Mouse (Mus musculus) embryo, embryonic 11 days (tissue): ENCODE results near the gene Dhx37.
"Not testable (repeated sequence)": the region's sequence is repeated elsewhere in the genome, so short reads cannot be mapped to it uniquely, and the experiment has no call there.

ENCODE experiments used
- DNase-seq: peaks from one replicate; pipeline ENCODE4 v3.0.0-alpha.2; 2015

Dhx37 gene

GRCm38 (mm10) chr5:125446344-125446743 lies 12.4 kb upstream of the Dhx37 start:
- DNase-seq, result no peak

- DNase-seq, result no peak
Measured at GRCm38 (mm10) chr5:125444554-125444953, 10.6 kb upstream of the Dhx37 start.

DNA sequence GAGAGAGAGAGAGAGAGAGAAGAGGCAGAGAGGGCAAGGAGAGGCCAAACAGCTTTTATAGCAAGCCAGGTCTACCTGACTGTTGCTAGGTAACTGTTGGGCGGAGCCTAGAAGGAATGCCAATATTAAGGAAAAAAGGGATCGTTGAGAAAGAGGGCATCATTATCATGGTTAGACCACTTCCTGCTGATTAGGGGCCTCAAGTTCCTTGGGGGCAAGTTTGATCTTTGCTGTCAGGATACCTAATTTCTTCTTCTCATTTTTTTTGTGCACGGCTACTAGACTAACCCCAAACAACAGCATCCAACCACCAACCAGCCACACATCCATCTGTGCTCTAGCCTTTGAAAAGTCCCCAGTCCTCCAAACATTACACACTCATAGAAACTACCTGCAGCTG lies 10.0 kb upstream of the Dhx37 start:
- no peak for DNase-seq

DNA sequence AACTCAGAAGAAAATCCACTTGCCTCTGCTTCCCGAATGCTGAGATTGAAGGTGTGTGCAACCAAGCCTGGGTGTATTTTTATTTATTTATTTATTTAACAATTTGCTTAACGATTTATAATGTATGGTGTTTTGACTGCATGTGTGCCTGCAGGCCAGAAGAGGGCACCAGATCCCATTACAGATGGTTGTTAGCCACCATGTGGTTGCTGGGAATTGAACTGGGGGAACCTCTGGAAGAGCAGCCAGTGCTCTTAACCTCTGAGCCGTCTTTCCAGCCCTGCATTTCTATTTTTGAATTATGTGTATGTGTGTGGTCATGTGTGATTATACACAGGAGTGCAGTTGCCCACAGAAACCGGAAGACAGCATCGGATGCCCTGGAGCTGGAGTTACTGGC lies 9.4 kb upstream of the Dhx37 start:
- DNase-seq, result no peak

DNA sequence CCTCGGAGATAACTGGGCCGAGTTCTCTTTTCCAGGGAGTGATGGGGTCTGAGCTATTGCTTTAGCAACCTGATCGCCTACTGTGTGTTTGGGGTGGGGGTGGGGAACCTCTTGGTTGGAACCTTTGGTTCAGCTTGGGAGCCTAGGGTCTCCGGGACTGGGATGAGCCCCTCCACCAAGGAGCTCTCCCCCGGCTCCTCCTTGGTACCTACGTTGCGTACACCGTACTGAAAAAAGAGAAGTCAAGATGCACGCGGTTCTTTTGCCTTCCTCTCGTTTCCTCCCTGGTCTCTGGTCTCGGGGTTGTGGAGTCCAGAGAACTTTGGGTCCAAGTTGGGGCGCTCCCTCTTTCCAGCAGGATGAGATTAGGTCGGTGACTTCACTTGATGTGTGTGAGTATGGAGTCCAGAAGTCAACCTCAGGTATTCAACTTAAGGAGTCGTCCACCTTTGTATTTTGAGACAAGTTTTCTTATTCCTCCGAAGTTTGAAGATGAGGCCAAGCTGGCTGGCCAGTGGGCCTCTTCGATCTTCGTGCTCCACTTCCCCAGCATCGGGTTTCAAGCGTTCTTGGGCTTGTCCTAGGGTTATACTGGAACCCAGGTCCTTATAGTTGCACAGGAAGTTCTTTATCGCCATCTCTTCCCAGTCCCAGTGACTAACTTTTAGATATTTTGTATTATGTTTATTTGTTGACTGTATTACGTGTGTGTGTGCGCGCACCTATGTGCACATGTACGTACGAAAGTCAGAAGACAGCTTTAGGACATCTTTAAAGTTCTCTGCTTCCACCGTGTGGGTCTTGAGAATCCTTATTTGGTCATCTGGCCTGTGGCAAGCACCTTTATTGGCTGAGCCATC lies 8.4 kb upstream of the Dhx37 start:
- DNase-seq, result peak; percentile 21

DNA sequence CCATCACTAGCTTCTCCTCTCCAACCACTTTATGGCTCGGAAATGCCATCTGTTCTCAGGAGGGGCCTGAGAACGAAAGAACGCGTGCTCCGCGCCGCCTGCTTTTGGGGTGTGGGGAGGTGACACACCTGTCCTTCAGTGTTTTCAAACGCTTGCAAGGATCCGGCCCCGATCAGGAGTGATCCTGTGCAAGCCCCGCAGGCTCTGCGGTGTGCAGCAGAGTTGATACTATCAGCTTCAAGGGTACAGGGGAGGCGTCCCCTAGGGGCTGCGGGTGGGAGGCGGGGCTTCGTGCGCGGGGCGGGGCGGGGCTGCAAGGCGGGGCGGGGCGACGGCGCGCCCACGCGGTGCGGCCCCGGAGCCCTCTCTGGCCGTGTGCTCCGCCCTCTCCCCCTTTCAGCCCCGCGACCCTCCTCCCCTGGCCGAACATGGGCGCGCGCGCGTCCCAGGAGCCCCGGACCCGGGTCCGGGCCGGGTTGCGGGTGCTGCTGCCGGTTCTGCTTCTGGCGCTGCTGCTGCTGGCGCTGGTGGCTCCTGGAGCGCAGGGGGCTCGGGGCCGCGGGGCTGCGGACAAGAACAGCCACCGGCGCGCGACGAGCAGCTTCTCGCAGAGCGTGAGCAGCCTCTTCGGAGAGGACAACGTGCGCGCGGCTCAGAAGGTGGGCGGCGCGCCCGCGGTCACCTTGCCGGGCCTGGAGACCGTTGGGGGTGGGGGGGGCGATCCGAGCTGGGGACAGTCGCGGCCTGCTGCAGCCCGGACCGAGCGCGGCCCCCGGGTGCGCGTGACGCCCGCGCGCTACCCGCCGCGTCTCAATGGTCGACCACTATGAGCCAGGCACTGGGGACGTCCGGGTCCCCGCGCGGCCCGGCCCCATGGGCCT lies 7.6 kb upstream of the Dhx37 start, which contains the start of gene Bri3bp:
Gene Bri3bp, plus strand, starts transcription at position 335 of the 881 bp plus-strand sequence.
- DNase-seq, result peak; percentile 91

DNA sequence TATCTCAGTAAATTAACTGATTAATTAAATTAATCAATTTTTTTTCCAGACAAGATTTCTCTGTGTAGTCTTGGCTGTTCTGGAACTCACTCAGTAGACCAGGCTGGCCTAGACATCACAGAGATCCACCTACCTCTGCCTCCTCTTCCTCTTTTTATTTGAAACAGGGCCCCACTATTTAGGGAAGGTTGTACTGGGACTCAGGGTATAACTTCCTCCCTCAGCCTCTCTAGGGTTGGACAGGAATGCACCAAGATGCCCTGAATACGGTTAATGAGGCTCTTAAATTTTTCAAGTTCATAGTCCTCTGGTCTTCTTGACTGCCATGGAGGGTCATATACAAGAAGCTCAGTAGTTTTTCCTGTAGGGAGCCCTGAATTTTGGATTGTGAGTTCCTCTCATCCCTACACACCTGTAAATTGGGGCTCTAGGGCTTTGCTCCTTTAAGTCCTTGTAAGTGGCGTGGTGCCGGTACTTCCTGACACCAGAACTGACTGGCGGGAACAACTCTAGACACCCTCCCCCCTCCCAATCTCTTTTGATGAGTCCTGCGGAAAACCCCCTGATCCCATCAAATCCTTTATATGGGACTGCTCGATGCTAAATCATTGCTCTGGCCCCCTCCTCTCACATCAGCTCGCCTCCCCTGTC lies 6.8 kb upstream of the Dhx37 start:
- peak; percentile 54 for DNase-seq

DNA sequence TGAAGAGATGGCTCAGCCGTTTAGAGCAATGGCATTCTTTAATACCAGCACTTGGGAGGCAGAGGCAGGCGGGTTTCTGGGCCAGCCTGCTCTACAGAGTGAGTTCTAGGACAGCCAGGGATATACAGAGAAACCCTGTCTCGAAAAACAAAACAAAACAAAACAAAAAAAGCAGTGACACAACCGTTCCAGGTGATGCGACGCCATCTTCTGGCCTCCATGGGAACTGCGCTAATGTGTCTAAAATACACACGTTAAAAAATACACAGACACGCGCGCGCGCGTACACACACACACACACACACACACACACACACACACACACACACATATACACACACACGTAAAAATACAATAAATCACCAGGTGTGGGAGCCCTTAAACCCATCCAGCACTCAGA lies 426 bp upstream of the Dhx37 start:
- DNase-seq, result not testable (repeated sequence)

DNA sequence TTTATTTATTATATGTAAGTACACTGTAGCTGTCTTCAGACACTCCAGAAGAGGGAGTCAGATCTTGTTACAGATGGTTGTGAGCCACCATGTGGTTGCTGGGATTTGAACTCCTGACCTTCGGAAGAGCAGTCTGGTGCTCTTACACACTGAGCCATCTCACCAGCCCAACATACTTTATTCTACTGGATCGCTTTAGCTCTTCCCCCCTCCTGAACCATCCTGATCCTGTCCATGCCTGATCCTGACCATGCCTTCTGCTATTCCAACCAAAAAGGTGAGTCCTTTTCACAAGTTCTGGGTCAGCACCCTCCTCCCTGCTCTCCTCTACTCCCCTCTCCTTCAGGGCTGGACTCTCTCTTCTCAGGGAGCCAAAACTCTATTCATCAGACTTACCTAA lies 1.6 kb downstream of the Dhx37 start:
- DNase-seq, result not testable (repeated sequence)

DNA sequence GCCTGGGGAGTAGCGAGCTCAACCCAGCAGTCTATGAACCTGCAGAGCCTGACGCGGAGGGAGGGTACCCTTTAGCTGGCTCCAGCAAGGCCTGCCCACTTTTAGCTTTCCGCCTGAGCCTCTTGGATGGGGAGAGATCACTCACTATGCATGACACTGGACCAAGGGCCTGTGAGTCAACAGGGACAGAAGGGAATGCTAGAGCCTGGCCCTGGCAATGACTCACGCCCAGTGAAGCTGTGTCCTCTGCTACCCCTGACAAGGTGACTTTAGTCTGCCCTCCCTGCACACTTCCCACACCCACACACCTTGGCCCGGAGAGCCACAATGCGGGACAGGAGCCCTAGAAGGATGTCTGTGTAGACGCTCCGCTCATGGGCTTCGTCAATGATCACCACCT lies 7.6 kb downstream of the Dhx37 start:
- no peak for DNase-seq

GRCm38 (mm10) chr5:125425698-125426276 lies 8.1 kb downstream of the Dhx37 start:
- no peak for DNase-seq

DNA sequence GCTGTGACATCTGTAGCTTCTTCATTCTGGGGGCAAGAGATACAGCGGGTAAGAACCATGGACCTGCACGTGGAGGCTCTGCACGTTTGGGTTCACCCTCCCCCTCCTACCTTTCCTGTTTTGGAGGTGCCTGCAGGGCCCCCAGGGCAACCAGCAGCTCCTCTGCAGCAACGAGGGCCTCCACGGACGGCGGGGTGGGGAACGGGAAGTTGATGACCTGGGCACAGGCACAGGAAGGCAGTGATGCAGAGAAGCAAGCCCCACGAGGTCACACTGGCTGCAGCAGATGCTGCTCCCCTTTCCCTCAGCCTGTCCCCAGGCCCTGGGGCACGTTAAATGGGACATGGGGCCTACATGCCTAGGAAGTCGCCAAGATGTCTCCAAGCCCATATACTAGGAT lies 14.8 kb downstream of the Dhx37 start:
- no peak for DNase-seq

DNA sequence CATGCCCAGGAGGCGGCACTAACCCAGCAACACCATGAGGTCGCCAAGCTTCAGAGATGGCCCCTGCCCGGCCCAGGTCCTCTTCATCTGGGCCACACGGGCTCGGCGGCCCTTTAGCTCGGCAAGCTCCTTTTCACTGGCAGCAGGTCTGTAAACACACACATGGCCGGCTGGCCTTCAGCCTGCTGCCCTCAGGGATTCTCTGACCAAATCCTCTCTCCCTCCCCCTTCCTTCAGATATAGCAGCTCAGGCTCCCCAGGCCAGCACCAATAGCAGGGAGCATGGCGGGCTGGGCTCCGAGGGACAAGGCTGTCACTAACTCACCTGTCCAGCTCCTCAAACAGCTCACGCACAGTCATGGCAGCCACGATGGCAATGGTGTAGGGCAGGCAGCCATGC lies 15.3 kb downstream of the Dhx37 start:
- DNase-seq, result no peak

GRCm38 (mm10) chr5:125416183-125416582 lies 17.7 kb downstream of the Dhx37 start:
- DNase-seq, result no peak

DNA sequence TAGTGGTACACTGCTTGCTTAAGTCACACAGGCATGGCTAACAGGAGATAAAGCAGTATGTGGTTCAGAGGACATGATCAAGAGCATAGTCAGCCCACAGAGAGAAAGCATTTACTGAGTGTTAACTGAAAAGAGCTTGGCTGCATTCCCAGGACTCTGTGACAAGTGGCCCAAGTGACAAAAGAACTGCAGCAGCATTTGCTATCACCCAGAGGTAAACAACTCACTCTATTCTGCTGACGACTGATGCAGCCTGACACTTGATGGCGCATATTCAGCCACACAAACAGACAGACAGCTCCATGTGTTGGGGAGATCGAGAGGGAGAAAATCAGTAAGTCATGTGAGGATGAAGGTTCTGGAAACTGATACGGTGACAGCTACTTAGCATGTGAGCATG lies 20.2 kb downstream of the Dhx37 start:
- no peak for DNase-seq

DNA sequence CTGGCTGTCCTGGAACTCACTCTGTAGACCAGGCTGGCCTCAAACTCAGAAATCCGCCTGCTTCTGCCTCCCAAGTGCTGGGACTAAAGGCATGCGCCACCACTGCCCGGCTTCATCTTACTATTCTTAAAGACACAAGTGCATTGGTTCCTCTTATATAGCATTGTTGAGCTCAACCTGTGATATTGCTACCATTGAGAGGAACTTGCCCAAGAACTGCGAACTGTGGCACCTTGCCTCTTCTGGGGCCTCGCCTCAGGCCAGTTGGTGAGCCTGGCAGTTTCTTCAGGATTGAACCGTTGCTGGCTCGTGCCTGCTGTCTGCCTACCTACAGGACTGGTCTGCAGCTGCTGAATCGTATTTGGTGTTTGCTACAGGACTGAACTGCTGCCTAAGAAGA lies 21.4 kb downstream of the Dhx37 start:
- DNase-seq, result not testable (repeated sequence)

DNA sequence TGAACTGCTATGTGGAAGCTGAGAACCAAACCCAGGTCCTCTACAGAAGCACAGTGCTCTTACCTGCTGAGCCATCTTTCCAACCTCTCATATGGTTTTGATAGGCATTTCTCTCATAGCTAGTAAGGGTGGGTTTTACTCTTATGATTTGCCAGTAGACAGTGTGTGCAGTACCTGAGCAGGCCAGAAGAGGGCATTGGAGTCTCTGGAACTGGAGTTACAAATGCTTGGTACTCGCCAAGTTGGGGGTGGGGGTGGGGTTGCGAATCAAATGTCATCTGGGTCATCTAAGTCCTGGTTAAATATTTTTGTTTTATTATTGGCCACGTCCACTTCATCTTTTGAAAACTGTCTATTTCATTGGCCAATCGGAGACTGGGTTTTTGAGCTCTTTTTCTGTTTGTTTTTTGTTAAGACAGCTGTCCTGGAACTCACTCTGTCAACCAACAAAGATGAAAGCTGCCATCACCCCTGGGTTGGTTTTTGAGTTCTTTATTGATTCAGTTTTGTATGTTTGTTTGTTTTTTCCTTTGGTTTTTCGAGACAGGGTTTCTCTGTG lies 21.9 kb downstream of the Dhx37 start:
- no peak for DNase-seq

DNA sequence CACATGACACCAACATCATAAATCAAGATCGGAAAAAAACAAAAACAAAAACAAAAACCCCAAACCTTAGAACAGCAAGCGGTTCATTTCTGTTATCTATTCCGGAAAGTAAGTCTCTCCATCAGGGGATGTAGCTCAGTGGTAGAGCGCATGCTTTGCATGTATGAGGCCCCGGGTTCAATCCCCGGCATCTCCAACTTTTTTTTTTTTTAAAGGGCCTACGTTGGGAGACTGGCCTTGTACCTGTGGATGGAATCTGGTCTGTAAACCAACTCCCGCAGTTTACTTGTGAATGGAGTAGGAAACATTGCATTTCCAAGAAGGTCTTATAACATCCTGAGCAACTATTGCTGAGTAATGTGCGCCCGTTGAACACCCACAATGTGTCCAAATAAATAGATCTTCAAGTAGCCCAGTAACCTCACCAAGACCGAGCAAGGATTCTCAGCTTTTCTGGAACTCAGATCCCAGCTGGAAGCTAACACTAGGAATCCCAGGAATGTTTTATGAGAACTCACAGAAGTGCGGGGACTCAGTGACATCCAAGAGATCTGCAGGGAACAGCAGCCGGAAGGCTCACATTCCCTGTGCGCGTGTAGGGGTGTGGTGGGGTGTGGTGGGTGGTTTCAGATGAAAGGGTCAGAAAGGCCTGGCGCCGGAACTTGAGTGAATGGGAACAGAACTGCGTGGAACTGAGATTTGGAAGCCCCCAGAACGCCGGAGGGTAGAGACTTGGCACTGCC lies 24.4 kb downstream of the Dhx37 start:
- peak; percentile 75 for DNase-seq

- DNase-seq, result peak; percentile 88
Measured at GRCm38 (mm10) chr5:125408842-125409241, 25.1 kb downstream of the Dhx37 start.

- no peak for DNase-seq
Measured at GRCm38 (mm10) chr5:125407910-125408575, 25.9 kb downstream of the Dhx37 start.
